Mouse (Mus musculus): ENCODE data around the gene Klk12.

The Klk12 gene

GRCm38 (mm10) chr7:43797333-43797769, 28.7 kb downstream of the Klk12 start, which contains the start of gene Klk8:
Gene Klk8 (plus strand): TSS chr7:43797577.
- peak; percentile 4 for DNase-seq

GRCm38 (mm10) chr7:43797844-43798462, 29.3 kb downstream of the Klk12 start:
- no peak for DNase-seq

- DNase-seq, result no peak
Measured at GRCm38 (mm10) chr7:43799876-43800275, 31.2 kb downstream of the Klk12 start.

- DNase-seq, result no peak
Measured at GRCm38 (mm10) chr7:43810994-43811393, 42.3 kb downstream of the Klk12 start, which contains the start of gene Klk7. Gene Klk7 (plus strand): TSS chr7:43811294.

GRCm38 (mm10) chr7:43815211-43815610, 46.5 kb downstream of the Klk12 start:
- DNase-seq, result no peak

- no peak for DNase-seq
Measured at GRCm38 (mm10) chr7:43816746-43817145, 48.0 kb downstream of the Klk12 start.

GRCm38 (mm10) chr7:43821581-43821980, 52.9 kb downstream of the Klk12 start:
- no peak for DNase-seq
